Comparison of ENCODE assay signal across 2 mouse cellular contexts in the genomic region with DNA sequence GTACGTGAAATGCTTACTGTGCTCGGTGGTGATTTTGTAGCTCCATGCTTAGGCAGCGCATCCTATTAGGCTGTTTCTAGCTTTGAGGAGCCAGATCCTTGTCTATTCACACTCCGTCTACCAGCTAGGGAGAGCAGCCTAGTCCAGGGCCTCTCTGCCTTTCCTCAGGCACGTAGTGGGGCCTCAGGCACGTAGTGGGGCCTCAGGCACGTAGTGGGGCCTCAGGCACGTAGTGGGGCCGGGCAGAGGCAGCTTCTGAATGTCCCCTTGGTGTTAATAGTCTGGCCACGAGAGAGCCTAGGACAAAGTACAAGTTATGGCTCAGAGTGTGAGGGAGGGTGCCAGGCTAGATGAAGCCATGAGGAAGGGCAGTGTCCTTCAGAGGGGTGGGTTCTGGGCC.
TF ChIP-seq lines count a peak whose summit lies in the region.

No protein-coding gene starts in this region.

TF ChIP-seq in CH12.LX, 34 proteins besides CTCF, POLR2A, EP300 and RAD21 (continued from another document):
- no peak for TF ChIP-seq KAT2A (IDR thresholded peaks at IDR 0.05; ENCODE audit: insufficient replicate concordance, low read length)
- no peak for TF ChIP-seq MYC (IDR thresholded peaks at IDR 0.05; ENCODE audit: low read depth, low read length)
- TF ChIP-seq ZKSCAN1 (IDR thresholded peaks at IDR 0.05; ENCODE audit: borderline replicate concordance, low read depth, low read length), result peak; percentile 90

TF ChIP-seq in MEL, 35 proteins besides CTCF, POLR2A, EP300 and RAD21 (continued from another document):
- TF ChIP-seq MAFK (IDR thresholded peaks at IDR 0.05; ENCODE audit: borderline replicate concordance, low read depth, low read length), result no peak
- peak; percentile 99 for TF ChIP-seq ZKSCAN1 (IDR thresholded peaks at IDR 0.05; ENCODE audit: low read depth, low read length)
- TF ChIP-seq USF2 (IDR thresholded peaks at IDR 0.05; ENCODE audit: borderline replicate concordance in 1 of 2, insufficient read depth in 1 of 2, low read depth in 1 of 2, low read length in 2 of 2), result no peak
